Mouse (Mus musculus): ENCODE data around the gene Gm3164. TPM values are rescaled to one million over a fixed set of nuclear protein-coding genes. Genes with fewer than 3 reads are reported as not detected.
"Not testable (repeated sequence)": the region's sequence is repeated elsewhere in the genome, so short reads cannot be mapped to it uniquely, and the experiment has no call there.

The Gm3164 gene
- polyA plus RNA-seq, 1 experiment from 2014 or later, result 4.0 TPM

- H3K4me2 ChIP-seq (replicated peaks); H3K27me3 ChIP-seq; ATAC-seq (replicated peaks); H3K4me1 ChIP-seq; H3K36me3 ChIP-seq; H3K4me3 ChIP-seq; H3K9me3 ChIP-seq; H3K27ac ChIP-seq (replicated peaks); H3K9ac ChIP-seq (replicated peaks): not testable (repeated sequence)
Measured at GRCm38 (mm10) chr14:4430692-4431091, 15.4 kb downstream of the Gm3164 start, which contains the start of gene Gm3173. Gm3173 (plus strand) TSS chr14:4430992.

- 100% methylated on average over 1 of the region's 2 CpGs for WGBS
- H3K4me1 ChIP-seq, result not testable (repeated sequence)
Measured at GRCm38 (mm10) chr14:4481445-4481844, 66.2 kb downstream of the Gm3164 start, which contains the start of gene Gm3182. Gm3182 (plus strand) TSS chr14:4481745.

More at GRCm38 (mm10) chr14:4481445-4481844, 66.2 kb downstream of the Gm3164 start, which contains the start of gene Gm3182:
- H3K27ac ChIP-seq (replicated peaks); H3K9me3 ChIP-seq; H3K4me2 ChIP-seq (replicated peaks); ATAC-seq (replicated peaks); H3K36me3 ChIP-seq; H3K27me3 ChIP-seq; H3K9ac ChIP-seq (replicated peaks); H3K4me3 ChIP-seq: not testable (repeated sequence)

Other genes with a start within 250 kb of the Gm3164 start
- gene Gm2974, start 232.9 kb upstream of the Gm3164 start, polyA plus RNA-seq (2015; fragmentation: Nextera tagmentation; extraction: Ambion mirVana), result 5.9 and 7.2 TPM in 2 replicates
- not detected in 2 replicates for gene Gm3138, start 165.8 kb upstream of the Gm3164 start, polyA plus RNA-seq (2015; fragmentation: Nextera tagmentation; extraction: Ambion mirVana)
- gene Gm3149, start 98.2 kb upstream of the Gm3164 start, polyA plus RNA-seq (2015; fragmentation: Nextera tagmentation; extraction: Ambion mirVana), result not detected in 2 replicates
- 4.6 and 5.7 TPM in 2 replicates for gene 2610042L04Rik, start 80.7 kb upstream of the Gm3164 start, polyA plus RNA-seq (2015; fragmentation: Nextera tagmentation; extraction: Ambion mirVana)
- not detected in 2 replicates for gene Gm3159, start 17.9 kb upstream of the Gm3164 start, polyA plus RNA-seq (2015; fragmentation: Nextera tagmentation; extraction: Ambion mirVana)
- 0.47 and 1.4 TPM in 2 replicates for gene Gm3173, start 15.5 kb downstream of the Gm3164 start, polyA plus RNA-seq (2015; fragmentation: Nextera tagmentation; extraction: Ambion mirVana)
- not detected in 2 replicates for gene Gm3182, start 66.3 kb downstream of the Gm3164 start, polyA plus RNA-seq (2015; fragmentation: Nextera tagmentation; extraction: Ambion mirVana)
- not detected in 2 replicates for gene Gm3047, start 140.0 kb downstream of the Gm3164 start, polyA plus RNA-seq (2015; fragmentation: Nextera tagmentation; extraction: Ambion mirVana)
- not detected in 2 replicates for gene Gm8159, start 216.9 kb downstream of the Gm3164 start, polyA plus RNA-seq (2015; fragmentation: Nextera tagmentation; extraction: Ambion mirVana)
- gene Gm3239, start 248.7 kb downstream of the Gm3164 start, polyA plus RNA-seq (2015; fragmentation: Nextera tagmentation; extraction: Ambion mirVana), result 0.22 and 0.77 TPM in 2 replicates